8 mouse cellular contexts compared by ENCODE assay signal in the genomic region with DNA sequence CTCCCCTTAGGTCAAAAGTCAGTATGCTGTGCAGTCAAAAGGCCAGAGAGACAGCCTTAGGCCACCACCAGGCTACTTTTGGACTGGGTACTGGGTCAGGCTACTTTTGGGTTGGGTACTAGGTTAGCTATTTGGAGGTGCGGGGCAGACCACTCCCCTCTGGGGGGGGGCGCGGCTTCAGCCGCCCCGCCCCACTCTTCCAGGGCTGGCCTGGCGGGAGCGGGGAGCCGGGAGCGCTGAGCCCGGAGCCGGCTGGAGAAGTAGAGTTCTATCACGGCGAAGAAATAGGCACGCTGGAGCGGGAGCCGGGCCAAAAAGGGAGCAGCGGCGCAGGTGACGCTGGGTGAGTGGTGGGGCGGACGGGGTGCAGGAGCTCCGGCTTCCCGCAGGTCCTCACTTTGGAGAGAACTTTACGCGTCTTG. TPM values are rescaled to one million over a fixed set of nuclear protein-coding genes. Genes with fewer than 3 reads are reported as not detected.
A peak's percentile ranks its signal among the peaks of the same experiment; 100 is the strongest.
DNase-seq lines count a peak whose midpoint lies in the region; ATAC-seq lines count a peak whose summit lies in the region.

No protein-coding gene starts in this region.

- peak overlapping the region; percentile 84 for H3K4me3 ChIP-seq in forebrain, embryonic 10.5 days

- under 1% methylated on average over 25 of the region's 25 CpGs for WGBS in forebrain, embryonic 10.5 days

- DNase-seq in adrenal gland, postnatal 10 days = peak; percentile 81
- no peak for DNase-seq in forebrain, embryonic 10.5 days (ENCODE audit: extremely low spot score, low spot score)
- peak; percentile 77 to 78 for DNase-seq in heart, postnatal 14 days
- peak; percentile 78 to 86 for DNase-seq in kidney, postnatal 4 days
- DNase-seq in thymus, postnatal 14 days = peak; percentile 46

- no peaks in the 10 kb centered on the region for H3K9me3 ChIP-seq in forebrain, embryonic 10.5 days

- peak overlapping the region; percentile 98 for H3K27ac ChIP-seq in forebrain, embryonic 10.5 days

- H3K36me3 ChIP-seq in forebrain, embryonic 10.5 days (replicated peaks) = peaks cover 37% of the 10 kb centered on the region

- intact Hi-C loops in heart, postnatal 14 days (cut with DNase I) = no loop called here

- peaks cover 74% of the 10 kb centered on the region for H3K4me1 ChIP-seq in forebrain, embryonic 10.5 days

- peak; percentile 24 for ATAC-seq in CD4-positive, CD25-positive, alpha-beta regulatory T cell, adult 4 months
- 0 out of 2 replicates have a peak, but pooled peaks have one; percentile 9 for ATAC-seq in megakaryocyte-erythroid progenitor cell, adult 5-6 weeks (replicated peaks; ENCODE audit: low FRiP score, low TSS enrichment, poor library complexity, severe bottlenecking)
- ATAC-seq in frontal cortex, adult (ENCODE audit: low TSS enrichment) = no peak

- no peaks in the 10 kb centered on the region for H3K27me3 ChIP-seq in forebrain, embryonic 10.5 days (ENCODE audit: poor library complexity, severe bottlenecking)

RNA-seq across cellular contexts. Expression of gene Lzts2, which starts 0.8 kb away (rescaled TPM):
- polyA plus RNA-seq in CD4-positive, CD25-positive, alpha-beta regulatory T cell, adult 4 months (2017; shearing (Covaris generic)) = 1 to 10 TPM in 1 of 2 experiments, under 1 TPM in 1; 0.54 to 1.6 TPM
- 10 to 100 TPM; 63.1 to 77.8 TPM for total RNA-seq in adrenal gland, postnatal 10 days (2021)
- 47.9 and 52.4 TPM in 2 replicates for polyA plus RNA-seq in forebrain, embryonic 10.5 days (2016; fragmentation: Nextera tagmentation; extraction: Ambion mirVana)
- 10 to 100 TPM; 66.4 to 72.4 TPM for total RNA-seq in heart, postnatal 14 days (2021)
- 9.0 and 10.2 TPM in 2 replicates for total RNA-seq in megakaryocyte-erythroid progenitor cell, adult 5-6 weeks (2014; fragmentation: Nextera tagmentation)
- 7.8 and 7.9 TPM in 2 replicates for total RNA-seq in megakaryocyte-erythroid progenitor cell, adult 5-6 weeks (2017)

RNA-seq across cellular contexts. Expression of gene Mrpl43, which starts 8.8 kb away (rescaled TPM):
- 10 to 100 TPM; 45.8 to 63.1 TPM for polyA plus RNA-seq in CD4-positive, CD25-positive, alpha-beta regulatory T cell, adult 4 months (2017; shearing (Covaris generic))
- total RNA-seq in adrenal gland, postnatal 10 days (2021) = 10 to 100 TPM; 50.0 to 58.3 TPM
- 71.4 and 75.0 TPM in 2 replicates for polyA plus RNA-seq in forebrain, embryonic 10.5 days (2016; fragmentation: Nextera tagmentation; extraction: Ambion mirVana)
- total RNA-seq in heart, postnatal 14 days (2021) = 10 to 100 TPM; 50.3 to 53.9 TPM
- 32.2 and 48.4 TPM in 2 replicates for total RNA-seq in megakaryocyte-erythroid progenitor cell, adult 5-6 weeks (2014; fragmentation: Nextera tagmentation)
- total RNA-seq in megakaryocyte-erythroid progenitor cell, adult 5-6 weeks (2017) = 26.3 and 29.0 TPM in 2 replicates

RNA-seq across cellular contexts. Expression of gene Twnk, which starts 9.5 kb away (rescaled TPM):
- 10 to 100 TPM in 1 of 2 experiments, 1 to 10 TPM in 1; 8.6 to 20.3 TPM for polyA plus RNA-seq in CD4-positive, CD25-positive, alpha-beta regulatory T cell, adult 4 months (2017; shearing (Covaris generic))
- 10 to 100 TPM; 26.2 to 29.5 TPM for total RNA-seq in adrenal gland, postnatal 10 days (2021)
- 34.5 and 35.8 TPM in 2 replicates for polyA plus RNA-seq in forebrain, embryonic 10.5 days (2016; fragmentation: Nextera tagmentation; extraction: Ambion mirVana)
- total RNA-seq in heart, postnatal 14 days (2021) = 10 to 100 TPM; 21.5 to 22.0 TPM
- 32.5 and 37.0 TPM in 2 replicates for total RNA-seq in megakaryocyte-erythroid progenitor cell, adult 5-6 weeks (2014; fragmentation: Nextera tagmentation)
- 27.1 and 32.6 TPM in 2 replicates for total RNA-seq in megakaryocyte-erythroid progenitor cell, adult 5-6 weeks (2017)

RNA-seq across cellular contexts. Expression of gene Sema4g, which starts 26.1 kb away (rescaled TPM):
- polyA plus RNA-seq in CD4-positive, CD25-positive, alpha-beta regulatory T cell, adult 4 months (2017; shearing (Covaris generic)) = under 1 TPM; 0.14 to 0.31 TPM
- total RNA-seq in adrenal gland, postnatal 10 days (2021) = 10 to 100 TPM; 18.3 to 26.3 TPM
- 3.4 and 3.8 TPM in 2 replicates for polyA plus RNA-seq in forebrain, embryonic 10.5 days (2016; fragmentation: Nextera tagmentation; extraction: Ambion mirVana)
- total RNA-seq in heart, postnatal 14 days (2021) = under 1 TPM; 0.56 to 0.72 TPM
- 1.4 TPM in 1 of 2 replicates, not detected in the other for total RNA-seq in megakaryocyte-erythroid progenitor cell, adult 5-6 weeks (2014; fragmentation: Nextera tagmentation)
- total RNA-seq in megakaryocyte-erythroid progenitor cell, adult 5-6 weeks (2017) = not detected in 2 replicates

RNA-seq across cellular contexts. Expression of gene Pdzd7, which starts 30.5 kb away (rescaled TPM):
- not detected for polyA plus RNA-seq in CD4-positive, CD25-positive, alpha-beta regulatory T cell, adult 4 months (2017; shearing (Covaris generic))
- total RNA-seq in adrenal gland, postnatal 10 days (2021) = under 1 TPM; 0.21 to 0.48 TPM
- polyA plus RNA-seq in forebrain, embryonic 10.5 days (2016; fragmentation: Nextera tagmentation; extraction: Ambion mirVana) = 0.15 and 0.25 TPM in 2 replicates
- total RNA-seq in heart, postnatal 14 days (2021) = under 1 TPM in 1 of 2 experiments, not detected in 1; 0.19 TPM
- not detected in 2 replicates for total RNA-seq in megakaryocyte-erythroid progenitor cell, adult 5-6 weeks (2014; fragmentation: Nextera tagmentation)
- total RNA-seq in megakaryocyte-erythroid progenitor cell, adult 5-6 weeks (2017) = not detected in 2 replicates

Comparison
In these comparisons a context has a peak if more than half of its experiments do, and no peak if none do; other contexts are left out.
1. RNA of gene Lzts2, which starts 0.8 kb away (total RNA-seq): 63.1 to 77.8 TPM in adrenal gland, postnatal 10 days and 66.4 to 72.4 TPM in heart, postnatal 14 days; 7.8 to 10.2 TPM in megakaryocyte-erythroid progenitor cell, adult 5-6 weeks; every median in the first group is over 4 times any median in the second.